ENCODE assay signal across 31 mouse cellular contexts in the genomic region with DNA sequence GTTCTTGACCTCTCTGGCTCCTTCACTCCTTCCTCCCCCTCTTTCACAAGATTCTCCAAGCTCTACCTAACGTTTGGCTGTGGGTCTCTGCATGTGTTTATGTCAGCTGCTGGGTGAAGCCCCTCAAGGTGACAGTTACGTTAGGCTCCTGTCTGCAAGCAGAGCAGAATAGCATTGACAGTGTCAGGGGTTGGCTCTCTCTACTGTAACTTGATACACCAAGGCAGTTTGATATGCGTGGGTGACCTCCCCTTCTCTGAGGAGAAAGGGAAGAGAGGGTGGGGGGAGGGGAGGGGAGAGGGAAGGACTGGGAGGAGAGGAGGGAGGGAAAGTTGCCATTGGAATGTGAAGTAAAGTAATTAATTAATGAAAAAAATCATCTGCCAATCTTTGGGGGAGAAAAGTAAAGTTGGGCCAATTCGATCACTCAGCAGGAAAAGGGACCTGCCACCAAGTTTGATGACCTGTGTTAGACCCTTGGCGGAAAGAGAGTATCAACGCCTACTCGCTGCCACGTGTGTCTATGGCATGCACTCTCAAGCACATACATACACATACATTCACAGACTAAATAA. TPM values are rescaled to one million over a fixed set of nuclear protein-coding genes. Genes with fewer than 3 reads are reported as not detected.
DNase-seq lines count a peak whose midpoint lies in the region; ATAC-seq lines count a peak whose summit lies in the region.
"Had no signal": no experiment of that assay in that cellular context is flagged by ENCODE, and none has a peak within 500 bp of the region (broad histone marks: within the 10 kb centered on the region; RNA-seq: fewer than 3 reads in every experiment).

No protein-coding gene starts in this region.

- peak; percentile 85 for DNase-seq in heart, adult 11 months
- DNase-seq in heart, postnatal 14 days = no peak
- DNase-seq in retina, postnatal 1 day = peak; percentile 5
- DNase-seq in retina, embryonic 14.5 days (ENCODE audit: low spot score) = no peak
- DNase-seq in mesoderm, embryonic 11.5 days (ENCODE audit: low read depth, low spot score) = peak; percentile 17
- no peak for DNase-seq in T-cell, adult 2 months (ENCODE audit: low spot score)
- no peak for DNase-seq in spleen, postnatal 10 days (ENCODE audit: low spot score in 2 of 2)
- DNase-seq: cerebellum, adult 11 months; cerebellum, adult 9-11 months; gastrocnemius, postnatal 36 days; layer of hippocampus, postnatal 36 days; lung, postnatal 4 days; thymus, adult 2 months had no signal

- no peaks in the 10 kb centered on the region for H3K27me3 ChIP-seq in kidney, embryonic 15.5 days
- H3K27me3 ChIP-seq: embryonic facial prominence, embryonic 12.5 days; forebrain, embryonic 12.5 days; heart, embryonic 15.5 days; limb, embryonic 13.5 days; lung, embryonic 15.5 days had no signal

- 50% methylated on average over 8 of the region's 8 CpGs for WGBS in kidney, embryonic 15.5 days

- intact Hi-C loops in heart, postnatal 14 days (cut with DNase I) = no loop called here

- H3K36me3 ChIP-seq in kidney, embryonic 15.5 days = no peaks in the 10 kb centered on the region
- H3K36me3 ChIP-seq: embryonic facial prominence, embryonic 12.5 days; forebrain, embryonic 12.5 days; G1E; heart, embryonic 15.5 days; limb, embryonic 13.5 days; lung, embryonic 15.5 days had no signal

- peaks cover 9% of the 10 kb centered on the region; the same call in 1 of the 2 replicates for H3K4me1 ChIP-seq in kidney, embryonic 15.5 days
- H3K4me1 ChIP-seq: embryonic facial prominence, embryonic 12.5 days; forebrain, embryonic 12.5 days; heart, embryonic 15.5 days; limb, embryonic 13.5 days had no signal

- no peak overlapping the region for H3K9ac ChIP-seq in kidney, embryonic 15.5 days
- H3K9ac ChIP-seq: embryonic facial prominence, embryonic 12.5 days; forebrain, embryonic 12.5 days; heart, embryonic 15.5 days; limb, embryonic 13.5 days; liver, embryonic 14.5 days; lung, embryonic 15.5 days had no signal

- H3K27ac ChIP-seq in kidney, embryonic 15.5 days = peak overlapping the region; percentile 8; the same call in 1 of the 2 replicates
- H3K27ac ChIP-seq: embryonic facial prominence, embryonic 12.5 days; forebrain, embryonic 12.5 days; heart, embryonic 15.5 days; hindbrain, postnatal 0 days; limb, embryonic 13.5 days; liver, embryonic 14.5 days; lung, embryonic 15.5 days; stomach, postnatal 0 days had no signal

- H3K4me2 ChIP-seq in kidney, embryonic 15.5 days = no peak overlapping the region
- H3K4me2 ChIP-seq: embryonic facial prominence, embryonic 12.5 days; forebrain, embryonic 12.5 days; heart, embryonic 15.5 days; limb, embryonic 13.5 days; lung, embryonic 15.5 days had no signal

- H3K9me3 ChIP-seq in kidney, embryonic 15.5 days (replicated peaks) = no peaks in the 10 kb centered on the region
- H3K9me3 ChIP-seq: embryonic facial prominence, embryonic 12.5 days; forebrain, embryonic 12.5 days; heart, embryonic 15.5 days; limb, embryonic 13.5 days; lung, embryonic 15.5 days had no signal

- ATAC-seq in kidney, embryonic 15.5 days (replicated peaks; ENCODE audit: low FRiP score) = peak; percentile 67; the same call in 1 of the 2 replicates
- ATAC-seq: CD4-positive, CD25-positive, alpha-beta regulatory T cell, adult 4 months; hindbrain, postnatal 0 days; intestine, embryonic 16.5 days; midbrain, embryonic 16.5 days had no signal

- H3K4me3 ChIP-seq in kidney, embryonic 15.5 days (replicated peaks) = no peak overlapping the region
- H3K4me3 ChIP-seq: embryonic facial prominence, embryonic 12.5 days; forebrain, embryonic 12.5 days; heart, embryonic 15.5 days; limb, embryonic 13.5 days; lung, embryonic 15.5 days had no signal

RNA-seq across cellular contexts. Expression of a gene that starts 2.0 kb away (rescaled TPM):
- under 1 TPM in 1 of 2 experiments, not detected in 1; 0.15 TPM for total RNA-seq in heart, postnatal 14 days (2021)
- 0.27 and 0.66 TPM in 2 replicates for polyA plus RNA-seq in kidney, embryonic 15.5 days (2015; fragmentation: Nextera tagmentation; extraction: Ambion mirVana)
- total RNA-seq: common myeloid progenitor, adult 5-6 weeks; hematopoietic stem cell, adult 5-6 weeks; hindbrain, postnatal 0 days; layer of hippocampus, adult 8-10 months; layer of hippocampus, postnatal 36 days; megakaryocyte-erythroid progenitor cell, adult 5-6 weeks had no signal
- polyA plus RNA-seq: CD4-positive, CD25-positive, alpha-beta regulatory T cell, adult 4 months; embryonic facial prominence, embryonic 12.5 days; forebrain, embryonic 12.5 days; G1E; heart, embryonic 15.5 days; hindbrain, postnatal 0 days; midbrain, embryonic 16.5 days; neural tube, embryonic 14.5 days; thymus, adult 2 months had no signal

RNA-seq across cellular contexts. Expression of a gene that starts 40.7 kb away (rescaled TPM):
- under 1 TPM in 1 of 2 experiments, not detected in 1; 0.12 TPM for total RNA-seq in heart, postnatal 14 days (2021)
- polyA plus RNA-seq in kidney, embryonic 15.5 days (2015; fragmentation: Nextera tagmentation; extraction: Ambion mirVana) = 51.0 and 53.5 TPM in 2 replicates
- total RNA-seq: common myeloid progenitor, adult 5-6 weeks; G1E; gastrocnemius, postnatal 36 days; hematopoietic stem cell, adult 5-6 weeks; megakaryocyte-erythroid progenitor cell, adult 5-6 weeks had no signal
- polyA plus RNA-seq: CD4-positive, CD25-positive, alpha-beta regulatory T cell, adult 4 months; embryonic facial prominence, embryonic 12.5 days; G1E had no signal

RNA-seq across cellular contexts. Expression of a gene that starts 42.5 kb away (rescaled TPM):
- 1 to 10 TPM; 6.0 to 7.3 TPM for total RNA-seq in heart, postnatal 14 days (2021)
- polyA plus RNA-seq in kidney, embryonic 15.5 days (2015; fragmentation: Nextera tagmentation; extraction: Ambion mirVana) = 46.5 and 51.4 TPM in 2 replicates

Comparison
In these comparisons a context has a peak if more than half of its experiments do, and no peak if none do; other contexts are left out.
1. DNase-seq: peak in heart, adult 11 months (single experiment), retina, postnatal 1 day (single experiment) and mesoderm, embryonic 11.5 days (single experiment); none in heart, postnatal 14 days (0 of 2), retina, embryonic 14.5 days (single experiment), T-cell, adult 2 months (single experiment) and spleen, postnatal 10 days (0 of 2).